Mouse (Mus musculus): Measurements from ENCODE around the gene Krr1. TPM values are rescaled to one million over a fixed set of nuclear protein-coding genes. Genes with fewer than 3 reads are reported as not detected.

Gene Krr1
- polyA plus RNA-seq, 1 experiment from 2014 or later = 59.1 TPM

Other genes starting within 250 kb of the Krr1 start
- gene Glipr1, start 30.0 kb downstream of the Krr1 start, polyA plus RNA-seq (2016; fragmentation: Nextera tagmentation; extraction: Ambion mirVana) = 0.44 and 1.0 TPM in 2 replicates
- 0.29 TPM in 1 of 2 replicates, not detected in the other for gene Glipr1l1, start 87.5 kb downstream of the Krr1 start, polyA plus RNA-seq (2016; fragmentation: Nextera tagmentation; extraction: Ambion mirVana)
- not detected in 2 replicates for gene Glipr1l2, start 110.7 kb downstream of the Krr1 start, polyA plus RNA-seq (2016; fragmentation: Nextera tagmentation; extraction: Ambion mirVana)
- gene Glipr1l3, start 187.7 kb downstream of the Krr1 start, polyA plus RNA-seq (2016; fragmentation: Nextera tagmentation; extraction: Ambion mirVana) = not detected in 2 replicates
- gene Caps2, start 191.0 kb downstream of the Krr1 start, polyA plus RNA-seq (2016; fragmentation: Nextera tagmentation; extraction: Ambion mirVana) = 0.19 and 0.36 TPM in 2 replicates

All from forebrain, embryonic 12.5 days (tissue).